Mouse (Mus musculus) bone marrow macrophage, adult 2 months (primary cell): ENCODE results near the gene Urb2.

Source experiments
- CTCF ChIP-seq: IDR thresholded peaks from 2 replicates; pipeline ENCODE4 v1.5.1; 2012; ENCODE audit warnings: low read depth, mild to moderate bottlenecking, low read length, moderate library complexity
- POLR2A ChIP-seq: IDR thresholded peaks from 2 replicates; pipeline ENCODE4 v1.6.1; 2012; ENCODE audit warnings: mild to moderate bottlenecking, low read depth, low read length, borderline replicate concordance

- no peak for TF ChIP-seq CTCF
- no peak for TF ChIP-seq POLR2A
Observed at GRCm38 (mm10) chr8:124042201-124042600, 20.9 kb downstream of the Urb2 start.
